Mouse (Mus musculus): ENCODE results near the gene Exo1. TPM values are rescaled to one million over a fixed set of nuclear protein-coding genes. Genes with fewer than 3 reads are reported as not detected.

Gene Exo1
- total RNA-seq, 2 experiments from 2014 or later: 0.93 to 1.2 TPM

- DNase-seq (ENCODE audit: low spot score in 2 of 2): no peak
Observed at GRCm38 (mm10) chr1:175950421-175950820, 70.0 kb downstream of the Exo1 start.

- no peak for DNase-seq (ENCODE audit: low spot score in 2 of 2)
Observed at GRCm38 (mm10) chr1:175950851-175951250, 70.5 kb downstream of the Exo1 start.

GRCm38 (mm10) chr1:175961786-175962185, 81.4 kb downstream of the Exo1 start:
- DNase-seq (ENCODE audit: low spot score in 2 of 2): no peak

Other genes starting within 250 kb of the Exo1 start
- gene Opn3, start 187.8 kb upstream of the Exo1 start, total RNA-seq (2021): 10 to 100 TPM; 10.1 to 11.3 TPM
- 1 to 10 TPM; 7.5 to 8.4 TPM for gene Chml, start 187.7 kb upstream of the Exo1 start, total RNA-seq (2021)
- not detected for gene Wdr64, start 182.0 kb upstream of the Exo1 start, total RNA-seq (2021)
- not detected for gene Gm38100, start 39.7 kb downstream of the Exo1 start, total RNA-seq (2021)
- not detected for gene Rbm8a2, start 98.5 kb downstream of the Exo1 start, total RNA-seq (2021)